Mouse (Mus musculus) E14TG2a.4 (cell line): Measurements from ENCODE around the gene D16Ertd472e.

ENCODE experiments used
- H3K27me3 ChIP-seq: 2 replicates; pipeline ENCODE4 v1.6.1; 2014; ENCODE audit warnings: low read length, control low read depth; ENCODE audit not compliant: insufficient read depth
- H3K36me3 ChIP-seq: 2 replicates; pipeline ENCODE4 v1.6.1; 2014; ENCODE audit warnings: low read length, control low read depth; ENCODE audit not compliant: insufficient read depth
- H3K4me1 ChIP-seq: replicated peaks from 2 replicates; pipeline ENCODE4 v1.6.1; 2014; ENCODE audit warnings: low read depth, low read length, control low read depth
- H3K4me3 ChIP-seq: replicated peaks from 2 replicates; pipeline ENCODE4 v1.5.1; 2014; ENCODE audit warnings: mild to moderate bottlenecking, low read length
- H3K9me3 ChIP-seq: 2 replicates; pipeline ENCODE4 v1.6.1; 2014; ENCODE audit warnings: low read length, control low read depth
- CTCF ChIP-seq: conservative IDR thresholded peaks from 2 replicates; pipeline ENCODE4 v1.5.1; 2014; ENCODE audit warnings: low read length
- NANOG ChIP-seq: IDR thresholded peaks from 2 replicates; pipeline ENCODE4 v1.6.1; 2014; ENCODE audit warnings: borderline replicate concordance, low read length, mixed read lengths
- POU5F1 ChIP-seq: IDR thresholded peaks from 2 replicates; pipeline ENCODE4 v1.6.1; 2014; ENCODE audit warnings: low read length, borderline replicate concordance

The D16Ertd472e gene

GRCm38 (mm10) chr16:78577085-78577671 is 670 bp upstream of the D16Ertd472e start:
- Histone ChIP-seq H3K4me1 (peaks cover 27% of the 10 kb centered on the region), H3K36me3 (peaks cover 21% of the 10 kb centered on the region), H3K9me3 (peaks cover 10% of the 10 kb centered on the region; the same call in 1 of the 2 replicates), H3K4me3 (peak overlapping the region; percentile 89), H3K27me3 (0 out of 2 replicates have a peak, but pooled peaks cover 2% of the 10 kb centered on the region)
- no peak for TF ChIP-seq CTCF
- TF ChIP-seq POU5F1 = no peak
- no peak for TF ChIP-seq NANOG

- Histone ChIP-seq H3K36me3 (peaks cover 21% of the 10 kb centered on the region), H3K4me3 (peak overlapping the region; percentile 89), H3K9me3 (peaks cover 8% of the 10 kb centered on the region; the same call in 1 of the 2 replicates), H3K4me1 (peaks cover 27% of the 10 kb centered on the region), H3K27me3 (0 out of 2 replicates have a peak, but pooled peaks cover 2% of the 10 kb centered on the region)
- TF ChIP-seq POU5F1 (no peak), CTCF (no peak), NANOG (no peak)
Measured at GRCm38 (mm10) chr16:78575852-78576477, 543 bp downstream of the D16Ertd472e start.

- Histone ChIP-seq H3K27me3 (0 out of 2 replicates have a peak, but pooled peaks cover 2% of the 10 kb centered on the region), H3K4me3 (peak overlapping the region; percentile 89), H3K9me3 (peaks cover 1% of the 10 kb centered on the region; the same call in 1 of the 2 replicates), H3K4me1 (peaks cover 27% of the 10 kb centered on the region), H3K36me3 (peaks cover 21% of the 10 kb centered on the region)
- TF ChIP-seq CTCF (no peak), POU5F1 (no peak), NANOG (no peak)
Measured at GRCm38 (mm10) chr16:78575190-78575851, 1.2 kb downstream of the D16Ertd472e start.

- TF ChIP-seq NANOG (no peak), CTCF (no peak), POU5F1 (no peak)
- H3K27me3 ChIP-seq = 0 out of 2 replicates have a peak, but pooled peaks cover 2% of the 10 kb centered on the region
- H3K4me1 ChIP-seq = peaks cover 27% of the 10 kb centered on the region
- no peaks in the 10 kb centered on the region for H3K9me3 ChIP-seq
- H3K36me3 ChIP-seq = peaks cover 21% of the 10 kb centered on the region
- H3K4me3 ChIP-seq = no peak overlapping the region
Measured at GRCm38 (mm10) chr16:78574241-78574640, 2.3 kb downstream of the D16Ertd472e start.

- 0 out of 2 replicates have a peak, but pooled peaks cover 2% of the 10 kb centered on the region for H3K27me3 ChIP-seq
- H3K4me3 ChIP-seq = no peak overlapping the region
- peaks cover 21% of the 10 kb centered on the region for H3K36me3 ChIP-seq
- peaks cover 27% of the 10 kb centered on the region for H3K4me1 ChIP-seq
- TF ChIP-seq CTCF (no peak), NANOG (no peak), POU5F1 (no peak)
- no peaks in the 10 kb centered on the region for H3K9me3 ChIP-seq
Measured at GRCm38 (mm10) chr16:78573016-78573415, 3.5 kb downstream of the D16Ertd472e start.

- H3K36me3 ChIP-seq = peaks cover 27% of the 10 kb centered on the region
- H3K27me3 ChIP-seq = no peaks in the 10 kb centered on the region
- no peak overlapping the region for H3K4me3 ChIP-seq
- TF ChIP-seq NANOG = no peak
- no peak for TF ChIP-seq CTCF
- no peak for TF ChIP-seq POU5F1
- no peaks in the 10 kb centered on the region for H3K9me3 ChIP-seq
- H3K4me1 ChIP-seq = peaks cover 45% of the 10 kb centered on the region
Measured at GRCm38 (mm10) chr16:78564110-78564821, 12.2 kb downstream of the D16Ertd472e start.

- H3K36me3 ChIP-seq = peaks cover 34% of the 10 kb centered on the region
- no peaks in the 10 kb centered on the region for H3K9me3 ChIP-seq
- TF ChIP-seq NANOG (no peak), CTCF (no peak), POU5F1 (no peak)
- H3K27me3 ChIP-seq = no peaks in the 10 kb centered on the region
- 0 out of 2 replicates have a peak overlapping the region, but pooled peaks have one; percentile 26 for H3K4me3 ChIP-seq
- H3K4me1 ChIP-seq = peaks cover 51% of the 10 kb centered on the region
Measured at GRCm38 (mm10) chr16:78563093-78563971, 13.2 kb downstream of the D16Ertd472e start.
